Mouse (Mus musculus) thymus, postnatal 25 days (tissue): ENCODE measurements around the gene Plcb1.
A peak's percentile ranks its signal among the peaks of the same experiment; 100 is the strongest.
"Not testable (repeated sequence)": the region's sequence is repeated elsewhere in the genome, so short reads cannot be mapped to it uniquely, and the experiment has no call there.

Source experiments
- DNase-seq: peaks from one replicate; pipeline ENCODE4 v3.0.0; 2022

Gene Plcb1

GRCm38 (mm10) chr2:135323276-135323954 is 537.5 kb downstream of the Plcb1 start:
- DNase-seq: no peak

DNA sequence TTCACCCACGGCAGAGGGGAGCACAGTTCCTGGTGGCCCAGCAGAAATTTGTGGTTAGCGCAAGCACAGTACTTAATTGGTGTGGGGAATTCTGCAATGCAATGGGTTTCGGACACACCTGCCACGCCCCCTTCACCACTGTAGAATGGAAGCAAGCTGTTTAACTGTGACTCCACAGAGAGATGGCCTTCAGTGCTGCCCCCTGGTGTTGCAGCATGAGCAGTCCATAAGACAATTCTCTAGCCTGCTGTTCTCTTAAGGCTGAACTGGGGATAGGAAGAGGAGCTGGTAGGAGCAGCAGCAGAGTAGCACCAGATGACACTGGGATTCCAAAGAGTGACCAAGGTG is 538.1 kb downstream of the Plcb1 start:
- peak; percentile 19 for DNase-seq

GRCm38 (mm10) chr2:135328756-135329155 is 542.9 kb downstream of the Plcb1 start:
- DNase-seq: no peak

DNA sequence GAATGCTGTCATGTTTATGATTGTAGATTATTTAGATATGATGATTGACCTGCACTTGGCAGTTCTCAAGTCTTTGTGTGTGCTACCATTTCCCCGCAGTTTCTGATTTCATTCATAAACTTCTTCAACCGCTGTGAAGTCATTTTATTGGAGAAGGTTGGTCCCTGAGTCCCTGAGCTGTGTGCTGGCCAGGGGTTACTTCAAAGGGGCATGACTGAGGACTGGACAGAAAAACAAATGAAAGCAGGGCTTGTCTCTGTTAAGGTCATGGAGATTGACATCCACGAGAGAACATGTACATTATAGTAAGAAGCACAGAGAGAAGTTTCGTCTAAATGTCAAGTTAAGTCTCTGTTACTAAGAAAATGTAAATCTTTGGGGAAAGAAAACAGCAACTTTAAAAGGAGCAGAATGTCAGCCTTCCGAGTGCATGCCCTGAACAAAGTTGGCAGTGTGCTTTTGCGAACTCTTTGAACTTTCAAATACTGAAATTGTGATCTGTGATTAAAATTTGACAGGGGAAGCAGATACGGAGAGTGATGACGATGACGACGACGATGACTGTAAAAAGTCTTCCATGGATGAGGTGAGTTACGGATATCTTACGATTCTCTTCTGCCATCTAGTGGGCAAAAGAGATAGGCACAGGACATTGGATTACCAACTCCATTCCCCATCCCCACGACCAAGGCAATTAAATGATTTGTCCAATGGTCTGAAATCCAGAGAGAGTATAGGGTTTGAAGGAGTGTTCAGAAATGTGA is 544.1 kb downstream of the Plcb1 start:
- no peak for DNase-seq

DNA sequence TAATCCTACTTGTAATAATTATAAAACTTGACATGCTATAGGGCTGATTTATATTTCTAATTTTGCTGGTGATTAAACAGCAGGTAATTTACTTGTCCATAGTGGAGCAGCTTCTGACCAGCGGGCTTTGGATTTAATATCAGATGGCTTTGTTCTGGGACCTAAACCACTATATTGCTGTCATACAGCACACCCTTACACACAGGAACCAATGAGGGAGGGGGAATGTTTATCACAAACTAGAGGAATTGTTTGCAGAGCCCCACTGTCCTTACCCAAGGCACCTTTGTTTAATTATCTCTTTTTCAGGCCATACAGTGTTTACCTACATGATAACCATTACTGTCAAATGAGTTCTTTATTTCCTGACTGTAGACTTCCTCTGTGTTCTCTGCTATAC is 546.0 kb downstream of the Plcb1 start:
- no peak for DNase-seq

GRCm38 (mm10) chr2:135356311-135356710 is 570.4 kb downstream of the Plcb1 start:
- DNase-seq: no peak

DNA sequence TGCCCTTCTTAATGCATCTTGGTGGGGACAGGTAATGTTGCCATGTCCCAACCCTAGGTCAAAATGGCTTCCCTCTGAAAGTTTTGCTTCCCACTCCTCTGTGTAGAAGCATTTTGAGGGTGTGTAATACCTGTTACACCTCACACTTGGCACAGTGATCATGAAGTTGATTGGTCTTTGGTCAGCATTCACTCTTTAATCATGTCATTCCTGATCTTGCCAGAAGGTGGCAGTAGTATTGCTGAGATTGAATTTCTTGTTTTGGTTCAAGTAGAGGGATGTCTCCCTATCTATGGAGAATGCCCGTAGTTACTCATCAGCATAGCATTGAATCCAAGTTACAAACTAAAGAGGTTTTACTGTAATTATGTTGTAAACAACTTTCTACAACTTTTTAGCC is 575.9 kb downstream of the Plcb1 start:
- no peak for DNase-seq

DNA sequence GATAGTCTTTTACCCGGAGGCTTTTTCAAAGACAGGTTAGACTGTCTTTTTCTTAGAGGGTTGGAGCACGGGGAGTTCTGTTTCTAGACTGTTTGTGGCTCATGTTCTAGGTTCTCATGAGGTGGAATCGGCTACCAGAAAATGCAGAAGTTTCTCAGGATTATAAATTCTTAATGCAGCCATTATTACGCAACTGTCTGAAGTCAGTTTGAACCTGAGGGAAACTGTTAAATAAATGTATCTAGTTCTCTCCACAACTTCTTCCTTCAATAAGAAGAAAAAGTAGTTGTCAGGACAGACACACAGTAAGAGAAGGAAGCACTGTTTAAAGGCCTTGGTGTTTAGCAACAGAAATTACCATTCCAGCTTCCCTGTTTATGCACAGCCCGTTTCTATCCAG is 577.1 kb downstream of the Plcb1 start:
- DNase-seq: no peak

- no peak for DNase-seq
These were observed 584.5 kb downstream of the Plcb1 start for GRCm38 (mm10) chr2:135370259-135370835.

- not testable (repeated sequence) for DNase-seq
These were observed 594.9 kb downstream of the Plcb1 start for GRCm38 (mm10) chr2:135380796-135381195.

- no peak for DNase-seq
These were observed 595.5 kb downstream of the Plcb1 start for GRCm38 (mm10) chr2:135381396-135381795.

DNA sequence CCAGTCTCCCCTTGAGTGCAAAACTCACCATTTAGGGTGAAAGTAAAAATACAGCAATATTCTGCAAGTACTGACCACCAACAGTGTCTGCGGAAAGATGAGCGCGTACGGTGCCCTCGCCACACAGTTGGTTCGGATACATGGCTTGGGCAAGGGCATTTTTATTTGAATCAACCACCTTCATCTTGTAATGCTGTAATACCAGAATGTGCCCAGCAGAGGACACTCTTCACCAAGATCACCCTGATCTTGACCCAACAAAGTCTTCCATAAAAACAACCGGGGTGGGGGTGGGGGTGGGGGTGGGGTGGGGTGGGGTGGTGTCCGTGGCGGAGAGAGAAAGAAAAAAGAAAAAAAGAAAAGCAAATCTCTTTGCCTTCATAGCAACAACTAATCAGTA is 602.1 kb downstream of the Plcb1 start:
- DNase-seq: no peak

GRCm38 (mm10) chr2:135394698-135395097 is 608.8 kb downstream of the Plcb1 start:
- DNase-seq: no peak

GRCm38 (mm10) chr2:135396375-135396774 is 610.5 kb downstream of the Plcb1 start:
- no peak for DNase-seq

GRCm38 (mm10) chr2:135397970-135398369 is 612.1 kb downstream of the Plcb1 start:
- no peak for DNase-seq

DNA sequence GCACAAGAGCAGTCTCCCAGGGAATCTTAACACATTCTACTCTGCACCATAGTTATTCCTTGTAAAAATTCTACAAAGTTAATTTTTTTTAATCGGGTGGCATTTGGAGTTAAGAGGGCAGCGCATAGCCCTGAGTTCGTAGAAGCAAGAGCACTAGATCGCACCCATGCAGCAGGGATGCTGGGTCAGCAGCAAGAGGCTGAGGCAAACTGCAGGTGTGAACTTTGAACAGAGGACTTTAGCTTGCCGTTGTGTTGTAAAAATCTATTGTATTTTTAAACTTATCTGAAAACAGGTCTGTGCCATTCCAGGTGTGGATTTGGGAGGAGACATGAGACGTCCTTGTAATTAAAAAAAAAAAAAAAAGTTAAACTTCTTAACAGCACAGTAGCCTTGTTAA is 613.9 kb downstream of the Plcb1 start:
- DNase-seq: no peak

DNA sequence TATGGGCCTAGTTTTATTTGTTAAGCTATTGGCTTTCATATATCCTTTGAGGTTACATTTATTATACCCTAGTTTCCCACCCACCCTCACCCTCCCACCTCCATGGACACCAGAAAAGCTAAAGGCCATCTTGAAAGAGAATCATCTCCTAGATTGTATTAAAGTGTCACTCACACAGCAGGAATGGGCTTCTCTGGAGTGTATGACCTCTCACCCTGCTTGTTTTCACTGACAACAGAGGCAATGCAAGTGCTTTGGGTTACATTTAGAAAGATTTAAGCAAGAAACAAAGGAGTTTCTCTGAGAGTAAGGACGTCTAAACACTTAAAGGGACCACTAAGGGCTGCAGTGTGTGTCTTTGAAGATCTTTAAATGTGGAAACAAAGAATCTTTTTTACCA is 617.0 kb downstream of the Plcb1 start:
- DNase-seq: no peak

GRCm38 (mm10) chr2:135403344-135403743 is 617.5 kb downstream of the Plcb1 start:
- DNase-seq: no peak

DNA sequence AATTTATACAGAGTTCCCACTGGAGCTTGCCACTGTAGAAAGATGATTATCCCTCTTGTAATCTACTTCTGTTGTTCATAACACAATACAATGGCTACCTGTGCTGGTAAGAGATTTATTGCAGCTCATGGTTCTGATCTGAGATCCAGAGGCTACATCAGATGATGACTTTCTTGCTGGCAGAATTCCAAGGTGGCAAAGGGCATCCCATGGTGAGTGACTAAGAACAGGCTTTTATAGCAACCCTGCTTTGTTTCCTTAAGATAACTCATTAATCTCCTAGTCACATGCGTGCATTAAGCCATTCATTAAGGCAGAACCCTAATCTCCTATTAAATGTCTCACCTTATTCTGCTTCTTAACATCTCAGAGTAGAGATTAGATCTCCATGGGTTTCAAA is 618.2 kb downstream of the Plcb1 start:
- DNase-seq: no peak

GRCm38 (mm10) chr2:135409418-135410097 is 623.7 kb downstream of the Plcb1 start:
- DNase-seq: no peak

DNA sequence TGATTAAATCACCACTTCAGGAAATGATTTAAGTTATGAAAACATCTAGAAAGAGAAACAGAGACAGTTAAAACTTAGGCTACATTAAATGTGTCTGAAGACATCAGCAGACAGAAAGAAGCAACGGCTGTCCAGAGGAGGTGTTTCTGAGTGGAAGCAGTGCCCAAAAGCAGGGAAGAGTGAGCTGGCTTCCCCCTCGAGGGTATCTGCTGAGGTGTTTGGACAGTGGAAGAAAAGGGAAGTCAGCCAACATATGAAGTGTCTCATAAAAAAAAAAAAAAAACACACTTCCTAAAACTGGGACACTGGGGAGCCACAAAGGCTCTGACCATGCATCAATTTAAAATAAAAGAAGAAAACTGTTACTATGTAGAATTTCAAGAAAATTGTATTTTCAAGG is 625.8 kb downstream of the Plcb1 start:
- DNase-seq: no peak

GRCm38 (mm10) chr2:135415137-135415536 is 629.3 kb downstream of the Plcb1 start:
- DNase-seq: no peak

DNA sequence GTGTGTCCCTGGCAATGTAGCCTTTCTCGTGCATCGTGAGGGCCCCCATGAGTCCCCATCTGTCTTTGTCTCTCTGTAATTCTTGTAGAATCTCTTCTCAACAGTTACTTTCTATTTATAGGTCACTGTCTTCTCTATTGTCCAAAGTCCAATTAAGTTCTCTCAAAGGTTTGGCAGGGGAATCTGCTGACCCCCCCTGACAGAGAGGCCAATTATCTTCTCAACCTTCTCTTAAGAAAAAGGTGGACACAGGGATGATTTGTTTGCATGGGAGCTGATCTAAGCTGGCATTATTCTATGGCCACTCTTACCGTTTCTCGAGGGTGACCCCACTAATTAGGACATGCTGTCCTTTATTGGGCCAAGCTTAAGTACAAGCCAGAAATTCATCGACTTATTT is 633.4 kb downstream of the Plcb1 start:
- DNase-seq: no peak
